Mouse (Mus musculus): Measurements from ENCODE around the gene Klhl9. TPM values are rescaled to one million over a fixed set of nuclear protein-coding genes. Genes with fewer than 3 reads are reported as not detected.

The Klhl9 gene
- polyA plus RNA-seq, 1 experiment from 2014 or later, result 142 TPM

- WGBS, result 80% methylated on average over 1 of the region's 1 CpGs
- Histone ChIP-seq H3K9me3 (no peaks in the 10 kb centered on the region), H3K27me3 (peaks cover 4% of the 10 kb centered on the region; the same call in 1 of the 2 replicates), H3K4me3 (replicated peaks) (no peak overlapping the region), H3K36me3 (replicated peaks) (no peaks in the 10 kb centered on the region), H3K9ac (no peak overlapping the region), H3K4me1 (no peaks in the 10 kb centered on the region), H3K4me2 (no peak overlapping the region), H3K27ac (no peak overlapping the region)
- ATAC-seq (ENCODE audit: low FRiP score), result no peak
These were observed 23.0 kb downstream of the Klhl9 start for GRCm38 (mm10) chr4:88699301-88699700.

GRCm38 (mm10) chr4:88698781-88699180 is 23.5 kb downstream of the Klhl9 start:
- H3K27ac ChIP-seq, result no peak overlapping the region
- WGBS, result 85% methylated on average over 5 of the region's 5 CpGs
- ATAC-seq (ENCODE audit: low FRiP score), result no peak
- H3K9me3 ChIP-seq, result no peaks in the 10 kb centered on the region
- H3K9ac ChIP-seq, result no peak overlapping the region
- H3K4me3 ChIP-seq (replicated peaks), result no peak overlapping the region
- H3K36me3 ChIP-seq (replicated peaks), result no peaks in the 10 kb centered on the region
- H3K4me1 ChIP-seq, result no peaks in the 10 kb centered on the region
- no peak overlapping the region for H3K4me2 ChIP-seq
- H3K27me3 ChIP-seq, result peaks cover 4% of the 10 kb centered on the region; the same call in 1 of the 2 replicates

- no peak overlapping the region for H3K4me3 ChIP-seq (replicated peaks)
- no peak overlapping the region for H3K4me2 ChIP-seq
- no peak for ATAC-seq (ENCODE audit: low FRiP score)
- no peak overlapping the region for H3K27ac ChIP-seq
- no peaks in the 10 kb centered on the region for H3K9me3 ChIP-seq
- H3K36me3 ChIP-seq (replicated peaks), result no peaks in the 10 kb centered on the region
- H3K4me1 ChIP-seq, result no peaks in the 10 kb centered on the region
- WGBS, result 86% methylated on average over 4 of the region's 4 CpGs
- no peak overlapping the region for H3K9ac ChIP-seq
- peaks cover 4% of the 10 kb centered on the region; the same call in 1 of the 2 replicates for H3K27me3 ChIP-seq
These were observed 24.5 kb downstream of the Klhl9 start for GRCm38 (mm10) chr4:88697753-88698152.

GRCm38 (mm10) chr4:88697108-88697507 is 25.2 kb downstream of the Klhl9 start:
- Histone ChIP-seq H3K9me3 (no peaks in the 10 kb centered on the region), H3K4me1 (no peaks in the 10 kb centered on the region), H3K4me2 (no peak overlapping the region), H3K4me3 (replicated peaks) (no peak overlapping the region), H3K9ac (no peak overlapping the region), H3K27ac (no peak overlapping the region), H3K27me3 (peaks cover 4% of the 10 kb centered on the region; the same call in 1 of the 2 replicates), H3K36me3 (replicated peaks) (no peaks in the 10 kb centered on the region)
- ATAC-seq (ENCODE audit: low FRiP score), result no peak
- 69% methylated on average over 6 of the region's 6 CpGs for WGBS

- Histone ChIP-seq H3K4me1 (no peaks in the 10 kb centered on the region), H3K4me2 (no peak overlapping the region), H3K9me3 (no peaks in the 10 kb centered on the region), H3K9ac (no peak overlapping the region), H3K27me3 (peaks cover 4% of the 10 kb centered on the region; the same call in 1 of the 2 replicates), H3K36me3 (replicated peaks) (no peaks in the 10 kb centered on the region), H3K27ac (no peak overlapping the region), H3K4me3 (replicated peaks) (no peak overlapping the region)
- 24% methylated on average over 3 of the region's 3 CpGs for WGBS
- ATAC-seq (ENCODE audit: low FRiP score), result peak; percentile 75; the same call in 1 of the 2 replicates
These were observed 25.9 kb downstream of the Klhl9 start for GRCm38 (mm10) chr4:88696237-88696884.

- Histone ChIP-seq H3K9ac (no peak overlapping the region), H3K9me3 (no peaks in the 10 kb centered on the region), H3K4me2 (no peak overlapping the region), H3K27ac (no peak overlapping the region), H3K4me3 (replicated peaks) (no peak overlapping the region), H3K27me3 (peaks cover 4% of the 10 kb centered on the region; the same call in 1 of the 2 replicates), H3K36me3 (replicated peaks) (no peaks in the 10 kb centered on the region), H3K4me1 (no peaks in the 10 kb centered on the region)
- no peak for ATAC-seq (ENCODE audit: low FRiP score)
- WGBS, result 96% methylated on average over 2 of the region's 2 CpGs
These were observed 28.9 kb downstream of the Klhl9 start for GRCm38 (mm10) chr4:88693392-88693791.

GRCm38 (mm10) chr4:88692537-88692936 is 29.7 kb downstream of the Klhl9 start:
- no peak overlapping the region for H3K9ac ChIP-seq
- ATAC-seq (ENCODE audit: low FRiP score), result no peak

GRCm38 (mm10) chr4:88691259-88691658 is 31.0 kb downstream of the Klhl9 start, which contains the start of gene Ifnab:
Ifnab (minus strand) TSS chr4:88691359.
- H3K9me3 ChIP-seq, result no peaks in the 10 kb centered on the region
- no peaks in the 10 kb centered on the region for H3K36me3 ChIP-seq (replicated peaks)
- H3K27me3 ChIP-seq, result peaks cover 4% of the 10 kb centered on the region; the same call in 1 of the 2 replicates
- no peak within 1 kb of the TSS for H3K4me3 ChIP-seq (replicated peaks)
- H3K4me1 ChIP-seq, result no peaks in the 10 kb centered on the region
- WGBS, result 83% methylated on average over 2 of the region's 2 CpGs
- H3K4me2 ChIP-seq, result no peak within 1 kb of the TSS
- H3K27ac ChIP-seq, result no peak within 1 kb of the TSS
- H3K9ac ChIP-seq, result no peak within 1 kb of the TSS
- no peak for ATAC-seq (ENCODE audit: low FRiP score)

More at GRCm38 (mm10) chr4:88692537-88692936, 29.7 kb downstream of the Klhl9 start:
- no peaks in the 10 kb centered on the region for H3K9me3 ChIP-seq
- no peaks in the 10 kb centered on the region for H3K36me3 ChIP-seq (replicated peaks)
- no peak overlapping the region for H3K4me2 ChIP-seq
- 78% methylated on average over 1 of the region's 1 CpGs for WGBS
- H3K27me3 ChIP-seq, result peaks cover 4% of the 10 kb centered on the region; the same call in 1 of the 2 replicates
- no peak overlapping the region for H3K4me3 ChIP-seq (replicated peaks)
- no peak overlapping the region for H3K27ac ChIP-seq
- H3K4me1 ChIP-seq, result no peaks in the 10 kb centered on the region

GRCm38 (mm10) chr4:88683812-88684211 is 38.5 kb downstream of the Klhl9 start, which contains the start of gene Ifna2:
Ifna2 (minus strand) TSS chr4:88683912.
- no peak within 1 kb of the TSS for H3K27ac ChIP-seq

GRCm38 (mm10) chr4:88681353-88681752 is 40.9 kb downstream of the Klhl9 start:
- no peak overlapping the region for H3K27ac ChIP-seq
- no peak for ATAC-seq (ENCODE audit: low FRiP score)
- H3K27me3 ChIP-seq, result no peaks in the 10 kb centered on the region
- H3K4me1 ChIP-seq, result no peaks in the 10 kb centered on the region
- 79% methylated on average over 3 of the region's 3 CpGs for WGBS
- no peaks in the 10 kb centered on the region for H3K9me3 ChIP-seq
- no peaks in the 10 kb centered on the region for H3K36me3 ChIP-seq (replicated peaks)
- H3K9ac ChIP-seq, result no peak overlapping the region
- no peak overlapping the region for H3K4me3 ChIP-seq (replicated peaks)
- no peak overlapping the region for H3K4me2 ChIP-seq

More at GRCm38 (mm10) chr4:88683812-88684211, 38.5 kb downstream of the Klhl9 start, which contains the start of gene Ifna2:
- Histone ChIP-seq H3K36me3 (replicated peaks) (no peaks in the 10 kb centered on the region), H3K4me2 (no peak within 1 kb of the TSS), H3K9ac (no peak within 1 kb of the TSS), H3K4me3 (replicated peaks) (no peak within 1 kb of the TSS), H3K27me3 (no peaks in the 10 kb centered on the region), H3K9me3 (no peaks in the 10 kb centered on the region), H3K4me1 (no peaks in the 10 kb centered on the region)
- WGBS, result 90% methylated on average over 1 of the region's 1 CpGs
- no peak for ATAC-seq (ENCODE audit: low FRiP score)

- Histone ChIP-seq H3K4me1 (no peaks in the 10 kb centered on the region), H3K9me3 (no peaks in the 10 kb centered on the region), H3K36me3 (replicated peaks) (no peaks in the 10 kb centered on the region), H3K27me3 (no peaks in the 10 kb centered on the region), H3K27ac (no peak overlapping the region), H3K4me3 (replicated peaks) (no peak overlapping the region), H3K9ac (no peak overlapping the region), H3K4me2 (no peak overlapping the region)
- 54% methylated on average over 8 of the region's 8 CpGs for WGBS
- ATAC-seq (ENCODE audit: low FRiP score), result no peak
These were observed 41.9 kb downstream of the Klhl9 start for GRCm38 (mm10) chr4:88680362-88680761.

GRCm38 (mm10) chr4:88676824-88677223 is 45.4 kb downstream of the Klhl9 start, which contains the start of gene Ifna16:
Ifna16 (minus strand) TSS chr4:88676924.
- no peak for ATAC-seq (ENCODE audit: low FRiP score)
- no peak within 1 kb of the TSS for H3K27ac ChIP-seq
- 86% methylated on average over 1 of the region's 1 CpGs for WGBS
- H3K27me3 ChIP-seq, result no peaks in the 10 kb centered on the region
- H3K4me3 ChIP-seq (replicated peaks), result no peak within 1 kb of the TSS
- no peak within 1 kb of the TSS for H3K9ac ChIP-seq
- H3K36me3 ChIP-seq (replicated peaks), result no peaks in the 10 kb centered on the region
- H3K4me1 ChIP-seq, result no peaks in the 10 kb centered on the region
- no peak within 1 kb of the TSS for H3K4me2 ChIP-seq
- no peaks in the 10 kb centered on the region for H3K9me3 ChIP-seq

Data from forebrain, embryonic 12.5 days (tissue).